Mouse (Mus musculus): ENCODE measurements around the gene Nobox.

GRCm38 (mm10) chr6:43292471-43293076, 16.8 kb downstream of the Nobox start:
- TF ChIP-seq E2F4 (IDR thresholded peaks at IDR 0.05; ENCODE audit: insufficient read depth), result no peak
- no peak for TF ChIP-seq TCF3 (IDR thresholded peaks at IDR 0.05; ENCODE audit: insufficient read length, low read depth)
- TF ChIP-seq POLR2A (IDR thresholded peaks at IDR 0.05; ENCODE audit: insufficient read length, low read depth), result no peak
- no peak for TF ChIP-seq USF1 (IDR thresholded peaks at IDR 0.05; ENCODE audit: low read depth)
- TF ChIP-seq MYOD1 (IDR thresholded peaks at IDR 0.05; ENCODE audit: control insufficient read depth in 1 of 3, insufficient read length in 2 of 3, low read depth in 2 of 3), result no peak
- no peak for TF ChIP-seq POLR2AphosphoS2 (IDR thresholded peaks at IDR 0.05; ENCODE audit: insufficient read length, low read depth)
- TF ChIP-seq SRF (IDR thresholded peaks at IDR 0.05; ENCODE audit: control insufficient read depth, insufficient read length, low read depth), result no peak
- no peak for TF ChIP-seq REST (IDR thresholded peaks at IDR 0.05; ENCODE audit: insufficient read depth, insufficient read length)

All from myocyte (in vitro differentiated cells).